Mouse (Mus musculus): Measurements from ENCODE around the gene Padi1. TPM values are rescaled to one million over a fixed set of nuclear protein-coding genes. Genes with fewer than 3 reads are reported as not detected.

The Padi1 gene
- polyA plus RNA-seq, 1 experiment: 0.13 TPM

DNA sequence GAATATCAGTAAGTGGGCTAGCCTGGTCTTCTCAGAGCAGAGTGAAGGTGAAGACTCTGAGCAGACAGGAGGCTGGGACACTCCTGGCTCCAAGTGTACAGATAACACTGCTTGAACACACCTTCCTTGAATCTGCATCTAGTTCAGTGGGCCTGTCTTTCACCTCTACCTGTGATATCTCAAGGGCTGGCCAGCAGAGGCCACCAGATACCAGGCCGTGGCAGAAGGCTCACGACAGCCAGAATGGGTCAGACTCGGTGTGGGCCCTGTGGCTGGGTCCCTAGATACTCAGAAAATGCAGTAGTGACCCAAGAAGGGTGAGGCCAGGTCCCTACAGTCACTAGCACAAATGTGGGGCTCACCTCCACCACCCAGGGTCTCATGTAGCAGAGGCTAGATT is 18.3 kb downstream of the Padi1 start:
- Histone ChIP-seq H3K36me3 (ENCODE audit: control insufficient read depth, insufficient read depth, low read length) (no peaks in the 10 kb centered on the region), H3K27me3 (ENCODE audit: control insufficient read depth, insufficient read depth, low read length) (no peaks in the 10 kb centered on the region), H3K27ac (ENCODE audit: insufficient read depth, low read length) (no peak overlapping the region), H3K4me1 (ENCODE audit: control insufficient read depth, insufficient read depth, insufficient read length) (peaks cover 6% of the 10 kb centered on the region; the same call in 1 of the 2 replicates), H3K4me3 (ENCODE audit: extremely low read depth, insufficient read depth, insufficient read length) (no peak overlapping the region)
- 64% methylated on average over 3 of the region's 3 CpGs for whole genome bisulfite sequencing
- TF ChIP-seq POLR2A (IDR thresholded peaks at IDR 0.05; ENCODE audit: low read depth, low read length): no peak
- peak; percentile 42; the same call in 1 of the 2 replicates for TF ChIP-seq CTCF (IDR thresholded peaks at IDR 0.05; ENCODE audit: extremely low read depth, insufficient read depth, insufficient read length, insufficient replicate concordance)
- no peak for DNase-seq (ENCODE audit: low read depth in 1 of 2, low spot score in 2 of 2)

- H3K4me3 ChIP-seq (ENCODE audit: extremely low read depth, insufficient read depth, insufficient read length): no peak overlapping the region
- H3K27me3 ChIP-seq (ENCODE audit: control insufficient read depth, insufficient read depth, low read length): no peaks in the 10 kb centered on the region
- 34% methylated on average over 11 of the region's 11 CpGs for WGBS
- no peak overlapping the region for H3K27ac ChIP-seq (ENCODE audit: insufficient read depth, low read length)
- peaks cover 6% of the 10 kb centered on the region; the same call in 1 of the 2 replicates for H3K4me1 ChIP-seq (ENCODE audit: control insufficient read depth, insufficient read depth, insufficient read length)
- DNase-seq (ENCODE audit: low read depth in 1 of 2, low spot score in 2 of 2): no peak
- no peaks in the 10 kb centered on the region for H3K36me3 ChIP-seq (ENCODE audit: control insufficient read depth, insufficient read depth, low read length)
- TF ChIP-seq CTCF (IDR thresholded peaks at IDR 0.05; ENCODE audit: extremely low read depth, insufficient read depth, insufficient read length, insufficient replicate concordance): no peak
- no peak for TF ChIP-seq POLR2A (IDR thresholded peaks at IDR 0.05; ENCODE audit: low read depth, low read length)
Measured at GRCm38 (mm10) chr4:140825942-140826341, 19.6 kb downstream of the Padi1 start.

DNA sequence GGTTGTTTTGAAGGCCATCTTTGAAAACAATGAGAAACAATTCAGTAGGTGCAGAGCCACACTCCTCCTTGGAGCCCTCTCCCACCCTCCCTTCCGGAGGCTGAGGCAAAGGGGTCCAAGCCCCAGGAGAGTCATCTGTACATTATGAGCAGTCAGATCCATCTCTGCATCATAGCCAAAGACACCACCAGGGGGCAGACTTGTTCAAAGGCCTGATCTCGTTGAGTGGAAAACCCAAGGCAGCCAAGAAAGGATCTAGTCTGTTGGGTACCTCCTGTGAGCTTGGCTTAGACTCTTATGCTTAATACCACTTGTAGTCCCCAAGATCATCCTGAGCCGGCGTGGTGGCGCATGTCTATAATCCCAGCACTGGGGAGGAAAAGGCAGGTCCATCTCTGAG is 23.6 kb downstream of the Padi1 start:
- Histone ChIP-seq H3K27ac (ENCODE audit: insufficient read depth, low read length) (no peak overlapping the region), H3K36me3 (ENCODE audit: control insufficient read depth, insufficient read depth, low read length) (no peaks in the 10 kb centered on the region), H3K4me1 (ENCODE audit: control insufficient read depth, insufficient read depth, insufficient read length) (peaks cover 6% of the 10 kb centered on the region; the same call in 1 of the 2 replicates), H3K4me3 (ENCODE audit: extremely low read depth, insufficient read depth, insufficient read length) (no peak overlapping the region), H3K27me3 (ENCODE audit: control insufficient read depth, insufficient read depth, low read length) (no peaks in the 10 kb centered on the region)
- 64% methylated on average over 5 of the region's 5 CpGs for WGBS
- TF ChIP-seq POLR2A (IDR thresholded peaks at IDR 0.05; ENCODE audit: low read depth, low read length) (no peak), CTCF (IDR thresholded peaks at IDR 0.05; ENCODE audit: extremely low read depth, insufficient read depth, insufficient read length, insufficient replicate concordance) (peak; percentile 34; the same call in 1 of the 2 replicates)
- peak in 1 of 2 experiments; percentile 46 for DNase-seq (ENCODE audit: low read depth in 1 of 2, low spot score in 2 of 2)

DNA sequence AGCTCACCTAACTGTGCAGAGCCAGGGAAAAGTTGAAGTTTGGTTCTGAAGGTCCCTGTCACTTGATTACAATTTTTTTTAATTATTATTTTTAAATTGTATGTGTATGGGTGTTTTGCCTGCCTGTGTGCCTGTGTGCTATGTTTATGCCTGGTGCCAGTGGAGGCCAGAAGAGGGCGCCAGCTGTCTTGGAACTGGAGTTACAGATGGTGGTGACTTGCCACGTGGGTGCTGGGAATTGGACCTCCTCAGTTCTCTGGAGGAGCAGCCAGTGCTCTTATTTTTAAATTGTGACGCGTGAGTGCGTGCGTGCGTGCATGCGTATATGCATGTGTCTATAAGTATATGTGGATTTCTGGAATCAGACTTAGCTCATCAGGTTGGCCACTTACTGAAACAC is 28.2 kb downstream of the Padi1 start:
- 95% methylated on average over 8 of the region's 8 CpGs for WGBS
- DNase-seq (ENCODE audit: low read depth in 1 of 2, low spot score in 2 of 2): no peak
- Histone ChIP-seq H3K4me1 (ENCODE audit: control insufficient read depth, insufficient read depth, insufficient read length) (peaks cover 5% of the 10 kb centered on the region; the same call in 1 of the 2 replicates), H3K27ac (ENCODE audit: insufficient read depth, low read length) (no peak overlapping the region), H3K27me3 (ENCODE audit: control insufficient read depth, insufficient read depth, low read length) (no peaks in the 10 kb centered on the region), H3K36me3 (ENCODE audit: control insufficient read depth, insufficient read depth, low read length) (no peaks in the 10 kb centered on the region), H3K4me3 (ENCODE audit: extremely low read depth, insufficient read depth, insufficient read length) (no peak overlapping the region)
- TF ChIP-seq POLR2A (IDR thresholded peaks at IDR 0.05; ENCODE audit: low read depth, low read length) (no peak), CTCF (IDR thresholded peaks at IDR 0.05; ENCODE audit: extremely low read depth, insufficient read depth, insufficient read length, insufficient replicate concordance) (no peak)

DNA sequence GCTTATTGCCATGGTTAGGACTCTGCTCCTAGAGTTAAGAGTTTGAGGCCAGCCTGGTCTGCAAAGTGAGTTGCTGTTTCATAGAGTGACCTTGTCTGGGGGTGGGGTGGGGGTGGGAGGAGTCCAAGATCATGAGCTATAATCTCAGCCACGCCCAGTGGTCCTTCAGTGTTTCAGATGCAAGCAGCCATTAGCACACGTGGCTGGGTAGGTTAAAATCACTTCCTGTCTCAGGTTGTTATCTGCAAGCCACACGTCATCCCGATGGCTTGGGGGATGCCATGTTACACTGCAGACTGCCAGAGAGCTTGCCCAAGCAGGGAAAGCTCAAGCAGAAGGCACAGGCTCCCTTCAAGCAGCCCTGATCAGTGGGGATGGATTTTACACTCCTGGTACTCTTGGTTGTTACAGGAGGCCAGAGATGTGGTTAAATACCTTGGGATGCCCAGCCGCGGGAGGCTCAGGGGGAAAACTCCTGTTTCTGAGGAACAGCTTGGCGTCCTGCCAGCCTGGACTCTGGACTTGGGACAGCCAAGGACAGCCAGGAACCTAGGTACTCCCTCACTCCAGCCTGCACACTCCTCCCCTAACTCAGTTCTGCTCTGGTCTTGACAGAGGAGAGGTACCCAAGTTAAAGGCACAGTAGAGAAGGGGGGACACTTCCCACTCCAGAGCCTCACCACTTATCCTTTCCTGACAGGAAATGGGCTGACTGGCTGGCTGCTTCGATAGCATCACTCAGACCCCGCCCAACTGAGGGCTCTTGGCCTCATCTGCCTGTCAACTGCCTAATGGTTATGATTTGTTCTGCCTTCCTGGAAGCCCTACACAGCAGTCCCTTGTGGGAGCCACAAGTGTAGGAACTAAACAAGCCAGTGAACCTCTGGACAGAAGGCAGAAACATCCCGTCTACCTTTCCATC is 29.3 kb downstream of the Padi1 start:
- Histone ChIP-seq H3K4me3 (ENCODE audit: extremely low read depth, insufficient read depth, insufficient read length) (no peak overlapping the region), H3K36me3 (ENCODE audit: control insufficient read depth, insufficient read depth, low read length) (no peaks in the 10 kb centered on the region), H3K4me1 (ENCODE audit: control insufficient read depth, insufficient read depth, insufficient read length) (peaks cover 5% of the 10 kb centered on the region; the same call in 1 of the 2 replicates), H3K27me3 (ENCODE audit: control insufficient read depth, insufficient read depth, low read length) (no peaks in the 10 kb centered on the region), H3K27ac (ENCODE audit: insufficient read depth, low read length) (no peak overlapping the region)
- WGBS: 13% methylated on average over 10 of the region's 10 CpGs
- DNase-seq (ENCODE audit: low read depth in 1 of 2, low spot score in 2 of 2): no peak
- TF ChIP-seq POLR2A (IDR thresholded peaks at IDR 0.05; ENCODE audit: low read depth, low read length): no peak
- no peak for TF ChIP-seq CTCF (IDR thresholded peaks at IDR 0.05; ENCODE audit: extremely low read depth, insufficient read depth, insufficient read length, insufficient replicate concordance)

- H3K36me3 ChIP-seq (ENCODE audit: control insufficient read depth, insufficient read depth, low read length): no peaks in the 10 kb centered on the region
- TF ChIP-seq POLR2A (IDR thresholded peaks at IDR 0.05; ENCODE audit: low read depth, low read length) (no peak), CTCF (IDR thresholded peaks at IDR 0.05; ENCODE audit: extremely low read depth, insufficient read depth, insufficient read length, insufficient replicate concordance) (no peak)
Measured at GRCm38 (mm10) chr4:140815496-140815895, 30.1 kb downstream of the Padi1 start.

More at GRCm38 (mm10) chr4:140815496-140815895, 30.1 kb downstream of the Padi1 start:
- H3K4me3 ChIP-seq (ENCODE audit: extremely low read depth, insufficient read depth, insufficient read length): no peak overlapping the region
- H3K27ac ChIP-seq (ENCODE audit: insufficient read depth, low read length): no peak overlapping the region
- no peak for DNase-seq (ENCODE audit: low read depth in 1 of 2, low spot score in 2 of 2)
- 50% methylated on average over 5 of the region's 5 CpGs for WGBS
- no peaks in the 10 kb centered on the region for H3K27me3 ChIP-seq (ENCODE audit: control insufficient read depth, insufficient read depth, low read length)
- H3K4me1 ChIP-seq (ENCODE audit: control insufficient read depth, insufficient read depth, insufficient read length): peaks cover 5% of the 10 kb centered on the region; the same call in 1 of the 2 replicates

Data from spleen, adult 2 months (tissue).